22 mouse cellular contexts compared by ENCODE assay signal in the genomic region with DNA sequence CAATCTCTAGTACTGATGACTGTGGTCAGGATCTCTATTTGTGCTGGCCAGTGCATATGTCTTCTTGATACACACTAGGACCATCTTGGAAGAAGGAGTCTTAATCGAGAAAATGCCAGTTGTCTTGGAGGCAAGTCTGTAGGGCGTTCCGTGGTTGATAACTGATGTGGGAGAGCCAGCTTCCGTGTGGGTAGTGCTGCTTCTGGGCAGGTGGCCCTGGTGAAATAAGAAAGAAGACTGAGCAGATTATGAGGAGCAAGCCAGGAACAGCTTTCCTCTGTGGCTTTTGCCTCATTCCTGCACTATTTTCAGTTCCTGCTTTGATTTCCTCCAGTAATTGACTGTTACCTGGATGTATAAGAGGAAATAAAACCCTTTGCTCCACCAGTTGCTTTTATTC. TPM values are rescaled to one million over a fixed set of nuclear protein-coding genes. Genes with fewer than 3 reads are reported as not detected.
DNase-seq lines count a peak whose midpoint lies in the region; TF ChIP-seq lines count a peak whose summit lies in the region.
"Had no signal": no experiment of that assay in that cellular context is flagged by ENCODE, and none has a peak within 500 bp of the region (broad histone marks: within the 10 kb centered on the region; RNA-seq: fewer than 3 reads in every experiment).

No protein-coding gene starts in this region.

- intact Hi-C loops in left cerebral cortex, adult 2 months (cut with DNase I), result no loop called here
- intact Hi-C loops in left cerebral cortex, postnatal 4 days (cut with DNase I), result no loop called here

- DNase-seq in frontal cortex, adult 2 months (ENCODE audit: extremely low spot score in 1 of 2, low spot score in 1 of 2), result peak; percentile 8 to 34
- no peak for DNase-seq in frontal cortex, postnatal 14 days (ENCODE audit: low spot score in 2 of 2)
- no peak for DNase-seq in left cerebral cortex, adult 2 months (ENCODE audit: extremely low spot score in 1 of 2, low spot score in 2 of 2)
- DNase-seq in left cerebral cortex, postnatal 4 days, result no peak
- peak; percentile 13 for DNase-seq in right cerebral cortex, postnatal 25 days
- DNase-seq in right cerebral cortex, postnatal 4 days, result no peak
- DNase-seq in layer of hippocampus, adult 8-10 months (ENCODE audit: low spot score in 2 of 2), result no peak
- DNase-seq: adrenal gland, postnatal 10 days; cerebellum, adult 11-12 months; cerebellum, adult 9-10 months; cerebellum, postnatal 25 days; forebrain, postnatal 0 days; gastrocnemius, postnatal 10 days; heart, adult 2 months; heart, postnatal 14 days had no signal

- TF ChIP-seq CTCF in left cerebral cortex, adult 2 months (IDR thresholded peaks at IDR 0.05), result no peak

- H3K27ac ChIP-seq in left cerebral cortex, adult 2 months, result peak overlapping the region; percentile 82
- H3K27ac ChIP-seq: embryonic facial prominence, embryonic 12.5 days; forebrain, embryonic 12.5 days; heart, adult 2 months; heart, embryonic 15.5 days; hindbrain, embryonic 13.5 days; hindbrain, postnatal 0 days had no signal

- H3K4me3 ChIP-seq in left cerebral cortex, adult 2 months, result no peak overlapping the region
- H3K4me3 ChIP-seq: embryonic facial prominence, embryonic 12.5 days; forebrain, embryonic 12.5 days; heart, adult 2 months; heart, embryonic 15.5 days; hindbrain, embryonic 13.5 days had no signal

RNA-seq across cellular contexts. Expression of a gene that starts 41.1 kb away (rescaled TPM):
- polyA plus RNA-seq in frontal cortex, adult 2 months (2012; rRNA removed), result 33.5 and 35.0 TPM in 2 replicates
- 10 to 100 TPM; 35.1 to 39.8 TPM for total RNA-seq in left cerebral cortex, adult 2 months (2021)
- total RNA-seq in left cerebral cortex, postnatal 4 days (2021), result 10 to 100 TPM; 57.9 to 62.0 TPM
- total RNA-seq in layer of hippocampus, adult 8-10 months (2022), result 10 to 100 TPM; 33.9 to 44.7 (median 37.0) TPM

RNA-seq across cellular contexts. Expression of a gene that starts 41.6 kb away (rescaled TPM):
- polyA plus RNA-seq in frontal cortex, adult 2 months (2012; rRNA removed), result 12.3 and 15.2 TPM in 2 replicates
- 10 to 100 TPM; 36.2 to 40.5 TPM for total RNA-seq in left cerebral cortex, adult 2 months (2021)
- 10 to 100 TPM; 37.4 to 40.9 TPM for total RNA-seq in left cerebral cortex, postnatal 4 days (2021)
- 10 to 100 TPM; 38.8 to 49.4 (median 40.5) TPM for total RNA-seq in layer of hippocampus, adult 8-10 months (2022)

RNA-seq across cellular contexts. Expression of a gene that starts 56.3 kb away (rescaled TPM):
- polyA plus RNA-seq in frontal cortex, adult 2 months (2012; rRNA removed), result 0.40 and 0.58 TPM in 2 replicates
- total RNA-seq in left cerebral cortex, adult 2 months (2021), result 1 to 10 TPM; 2.0 to 2.3 TPM
- 1 to 10 TPM; 1.9 TPM for total RNA-seq in left cerebral cortex, postnatal 4 days (2021)
- under 1 TPM; 0.41 to 0.58 (median 0.55) TPM for total RNA-seq in layer of hippocampus, adult 8-10 months (2022)
- total RNA-seq: hematopoietic stem cell, adult 5-6 weeks; MEL had no signal

Comparison
In these comparisons a context has a peak if more than half of its experiments do, and no peak if none do; other contexts are left out.
1. DNase-seq: peak in frontal cortex, adult 2 months (2 of 2) and right cerebral cortex, postnatal 25 days (single experiment); none in frontal cortex, postnatal 14 days (0 of 2), left cerebral cortex, adult 2 months (0 of 2), left cerebral cortex, postnatal 4 days (single experiment), right cerebral cortex, postnatal 4 days (single experiment) and layer of hippocampus, adult 8-10 months (0 of 2).